Mouse (Mus musculus) lung, adult 2 months (tissue): ENCODE results near the gene Trim80.

Source experiments
- CTCF ChIP-seq: fragments of 200-500 bp; IDR thresholded peaks from 2 replicates; pipeline ENCODE4 v1.5.1; 2011; ENCODE audit warnings: mild to moderate bottlenecking, low read length, control low read depth; ENCODE audit not compliant: insufficient read depth
- POLR2A ChIP-seq: fragments of 200-500 bp; IDR thresholded peaks from 2 replicates; pipeline ENCODE4 v1.6.1; 2011; ENCODE audit warnings: low read depth, mild to moderate bottlenecking, control low read depth, low read length, borderline replicate concordance; ENCODE audit errors: extremely low read depth

DNA sequence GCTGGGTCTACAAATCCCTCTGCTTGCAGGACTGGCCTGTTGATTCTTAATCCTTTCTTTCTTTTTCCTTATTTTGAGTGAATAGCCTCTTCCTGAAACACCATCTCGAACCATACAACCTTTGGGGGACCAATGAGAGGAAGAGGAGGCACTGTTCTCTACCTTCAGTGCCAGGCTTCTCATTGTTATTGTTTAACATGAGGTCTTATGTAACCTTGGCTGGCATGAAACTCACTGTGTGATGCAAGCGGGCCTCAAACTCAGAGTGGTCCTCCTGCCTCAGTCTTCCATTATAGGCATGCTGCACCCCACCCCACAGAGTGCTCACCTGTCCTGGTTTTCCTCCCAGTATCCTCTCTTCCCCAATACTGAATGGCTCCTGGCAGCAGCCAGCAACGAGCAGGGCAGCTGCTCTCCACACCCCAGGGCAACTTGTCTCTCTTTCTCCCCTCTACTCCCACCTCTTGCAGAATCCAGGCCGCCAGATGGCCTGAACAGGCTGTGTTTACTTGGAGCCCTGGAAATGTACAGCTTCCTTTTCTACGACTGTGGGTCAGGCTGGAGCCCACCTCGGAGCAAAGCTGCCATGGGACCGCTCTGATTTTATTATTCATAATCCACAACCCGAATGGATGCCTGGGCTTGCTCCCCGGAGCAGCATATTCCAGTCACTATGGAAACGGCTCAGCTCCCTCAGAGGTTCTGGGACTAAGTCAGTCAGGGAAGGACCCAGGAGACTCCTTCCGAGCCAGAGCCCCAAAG lies 39.5 kb upstream of the Trim80 start:
- TF ChIP-seq CTCF = no peak
- TF ChIP-seq POLR2A = no peak
